Mouse (Mus musculus) ES-Bruce4 (cell line): ENCODE measurements around the gene E2f8. TPM values are rescaled to one million over a fixed set of nuclear protein-coding genes. Genes with fewer than 3 reads are reported as not detected.

ENCODE experiments used
- H3K27ac ChIP-seq: 2 replicates; pipeline ENCODE4 v1.5.1; 2012; ENCODE audit warnings: low read length, inconsistent platforms; ENCODE audit not compliant: insufficient read depth
- H3K27me3 ChIP-seq: 2 replicates; pipeline ENCODE4 v1.6.1; 2012; ENCODE audit warnings: mild to moderate bottlenecking, low read length, inconsistent platforms; ENCODE audit not compliant: control insufficient read depth, poor library complexity, insufficient read depth, severe bottlenecking
- H3K36me3 ChIP-seq: 2 replicates; pipeline ENCODE4 v1.6.1; 2012; ENCODE audit warnings: inconsistent platforms, mild to moderate bottlenecking, low read length, moderate library complexity; ENCODE audit not compliant: control insufficient read depth, poor library complexity, insufficient read depth, severe bottlenecking
- H3K4me1 ChIP-seq: one replicate; pipeline ENCODE4 v1.8.1; 2011; ENCODE audit warnings: low read length; ENCODE audit not compliant: control insufficient read depth, insufficient read depth
- H3K4me3 ChIP-seq: 2 replicates; pipeline ENCODE4 v1.5.1; 2011; ENCODE audit warnings: low read depth, mild to moderate bottlenecking, low read length
- H3K9ac ChIP-seq: 2 replicates; pipeline ENCODE4 v1.6.1; 2012; ENCODE audit warnings: low read depth, mild to moderate bottlenecking, inconsistent platforms; ENCODE audit not compliant: poor library complexity, severe bottlenecking
- H3K9me3 ChIP-seq: replicated peaks from 2 replicates; pipeline ENCODE4 v1.6.1; 2012; ENCODE audit warnings: mild to moderate bottlenecking, low read length, inconsistent platforms; ENCODE audit not compliant: control insufficient read depth, poor library complexity, insufficient read depth, severe bottlenecking
- CTCF ChIP-seq: IDR thresholded peaks from one replicate; pipeline ENCODE4 v1.8.1; 2011; ENCODE audit warnings: low read depth, low read length
- EP300 ChIP-seq: IDR thresholded peaks from 2 replicates; pipeline ENCODE4 v1.6.1; 2011; ENCODE audit warnings: low read depth, low read length; ENCODE audit not compliant: insufficient read depth
- POLR2A ChIP-seq: IDR thresholded peaks from one replicate; pipeline ENCODE4 v1.8.1; 2011; ENCODE audit warnings: low read length; ENCODE audit not compliant: insufficient read depth
- polyA plus RNA-seq: library from polyadenylated mRNA; stranded (reverse); fragments of >200 nt; gene quantifications from 2 replicates; pipeline ENCODE4 v1.2.4, GENCODE M21; 2011; ENCODE audit warnings: low read depth; ENCODE audit not compliant: missing spikeins, insufficient read depth, insufficient read length

E2f8 gene
- polyA plus RNA-seq, 1 experiment: 24.9 TPM

GRCm38 (mm10) chr7:48917988-48918387 lies 36.6 kb upstream of the E2f8 start:
- no peak overlapping the region for H3K9ac ChIP-seq
- TF ChIP-seq EP300 (peak; percentile 81), CTCF (no peak)
- H3K4me1 ChIP-seq: peaks cover 11% of the 10 kb centered on the region
- no peaks in the 10 kb centered on the region for H3K27me3 ChIP-seq
- H3K4me3 ChIP-seq: no peak overlapping the region
- peak overlapping the region; percentile 94 for H3K27ac ChIP-seq
- H3K36me3 ChIP-seq: no peaks in the 10 kb centered on the region
- peaks cover 12% of the 10 kb centered on the region for H3K9me3 ChIP-seq

- Histone ChIP-seq H3K9me3 (peaks cover 12% of the 10 kb centered on the region), H3K27ac (peak overlapping the region; percentile 94), H3K4me3 (no peak overlapping the region), H3K27me3 (no peaks in the 10 kb centered on the region), H3K9ac (no peak overlapping the region), H3K4me1 (peaks cover 11% of the 10 kb centered on the region), H3K36me3 (no peaks in the 10 kb centered on the region)
- TF ChIP-seq EP300 (no peak), CTCF (no peak), POLR2A (no peak)
Measured at GRCm38 (mm10) chr7:48917463-48917862, 36.1 kb upstream of the E2f8 start.

GRCm38 (mm10) chr7:48914630-48915506 lies 33.5 kb upstream of the E2f8 start:
- Histone ChIP-seq H3K9ac (no peak overlapping the region), H3K9me3 (no peaks in the 10 kb centered on the region), H3K27ac (no peak overlapping the region), H3K36me3 (no peaks in the 10 kb centered on the region), H3K4me1 (peaks cover 11% of the 10 kb centered on the region), H3K4me3 (no peak overlapping the region), H3K27me3 (no peaks in the 10 kb centered on the region)
- TF ChIP-seq CTCF (no peak), POLR2A (no peak), EP300 (no peak)

- Histone ChIP-seq H3K27ac (no peak overlapping the region), H3K9ac (no peak overlapping the region), H3K4me1 (peaks cover 2% of the 10 kb centered on the region), H3K4me3 (no peak overlapping the region), H3K27me3 (no peaks in the 10 kb centered on the region), H3K9me3 (no peaks in the 10 kb centered on the region), H3K36me3 (no peaks in the 10 kb centered on the region)
- TF ChIP-seq CTCF (no peak), EP300 (no peak), POLR2A (no peak)
Measured at GRCm38 (mm10) chr7:48911146-48911545, 29.8 kb upstream of the E2f8 start.

- Histone ChIP-seq H3K4me1 (no peaks in the 10 kb centered on the region), H3K4me3 (no peak overlapping the region), H3K27ac (no peak overlapping the region), H3K27me3 (no peaks in the 10 kb centered on the region), H3K9ac (no peak overlapping the region), H3K9me3 (no peaks in the 10 kb centered on the region), H3K36me3 (no peaks in the 10 kb centered on the region)
- TF ChIP-seq CTCF: no peak
- no peak for TF ChIP-seq EP300
- no peak for TF ChIP-seq POLR2A
Measured at GRCm38 (mm10) chr7:48910282-48910681, 28.9 kb upstream of the E2f8 start.

- Histone ChIP-seq H3K4me3 (no peak overlapping the region), H3K4me1 (no peaks in the 10 kb centered on the region), H3K9me3 (no peaks in the 10 kb centered on the region), H3K27ac (no peak overlapping the region), H3K9ac (no peak overlapping the region), H3K36me3 (no peaks in the 10 kb centered on the region), H3K27me3 (no peaks in the 10 kb centered on the region)
- TF ChIP-seq POLR2A (no peak), EP300 (no peak), CTCF (no peak)
Measured at GRCm38 (mm10) chr7:48909342-48909671, 27.9 kb upstream of the E2f8 start.
